Comparison of ENCODE assay signal across 8 mouse cellular contexts in the genomic region with DNA sequence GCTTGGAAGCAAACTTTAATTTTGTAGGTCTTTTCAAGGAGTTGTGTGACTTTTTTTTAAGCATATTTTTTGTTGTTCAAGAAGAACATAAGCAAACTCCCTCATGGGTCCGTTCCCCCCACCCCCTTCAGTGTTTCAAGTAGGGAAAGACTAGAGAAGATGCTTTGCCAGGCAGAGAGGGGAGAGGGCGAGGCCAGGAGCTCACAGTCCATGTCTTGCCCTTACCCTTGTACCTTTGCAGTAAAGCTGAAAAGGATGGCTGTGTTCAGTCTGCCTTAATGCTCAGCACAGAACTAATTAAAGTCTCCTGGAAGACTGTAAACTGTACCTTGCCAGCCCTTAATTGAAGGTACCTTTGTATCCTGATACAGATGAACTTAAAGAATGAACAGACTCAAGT. TPM values are rescaled to one million over a fixed set of nuclear protein-coding genes. Genes with fewer than 3 reads are reported as not detected.
A peak's percentile ranks its signal among the peaks of the same experiment; 100 is the strongest.
DNase-seq lines count a peak whose midpoint lies in the region; ATAC-seq and TF ChIP-seq lines count a peak whose summit lies in the region.

No protein-coding gene starts in this region.

- H3K4me3 ChIP-seq in layer of hippocampus, adult 2 months, result peak overlapping the region; percentile 98
- peak overlapping the region; percentile 95 for H3K4me3 ChIP-seq in embryonic facial prominence, embryonic 14.5 days (ENCODE audit: low read depth, low read length)
- H3K4me3 ChIP-seq in intestine, embryonic 16.5 days (ENCODE audit: low read length), result peak overlapping the region; percentile 35
- H3K4me3 ChIP-seq in myocyte, result peak overlapping the region; percentile 80

- peak overlapping the region; percentile 93 for H3K27ac ChIP-seq in layer of hippocampus, adult 2 months
- H3K27ac ChIP-seq in embryonic facial prominence, embryonic 14.5 days (replicated peaks; ENCODE audit: low read depth, low read length), result no peak overlapping the region
- H3K27ac ChIP-seq in intestine, embryonic 16.5 days (ENCODE audit: low read length), result peak overlapping the region; percentile 31; the same call in 1 of the 2 replicates

- ATAC-seq in embryonic facial prominence, embryonic 14.5 days (ENCODE audit: low read depth), result no peak
- no peak for ATAC-seq in intestine, embryonic 16.5 days

- H3K27me3 ChIP-seq in embryonic facial prominence, embryonic 14.5 days (replicated peaks; ENCODE audit: control insufficient read depth, insufficient read depth, low read length), result no peaks in the 10 kb centered on the region
- no peaks in the 10 kb centered on the region for H3K27me3 ChIP-seq in intestine, embryonic 16.5 days (replicated peaks; ENCODE audit: control insufficient read depth, insufficient read depth, low read length)
- H3K27me3 ChIP-seq in myocyte (ENCODE audit: control insufficient read depth, insufficient read depth, insufficient read length), result no peaks in the 10 kb centered on the region

- H3K9ac ChIP-seq in embryonic facial prominence, embryonic 14.5 days (ENCODE audit: low read depth, low read length), result peak overlapping the region; percentile 43; the same call in 1 of the 2 replicates
- peak overlapping the region; percentile 42 for H3K9ac ChIP-seq in intestine, embryonic 16.5 days (ENCODE audit: low read depth, low read length)

- H3K4me2 ChIP-seq in embryonic facial prominence, embryonic 14.5 days (ENCODE audit: low read depth, low read length), result peak overlapping the region; percentile 70
- H3K4me2 ChIP-seq in intestine, embryonic 16.5 days (ENCODE audit: low read depth, low read length), result peak overlapping the region; percentile 57
- peak overlapping the region; percentile 81 for H3K4me2 ChIP-seq in myocyte (ENCODE audit: low read depth)

- peaks cover 36% of the 10 kb centered on the region for H3K4me1 ChIP-seq in embryonic facial prominence, embryonic 14.5 days (ENCODE audit: control insufficient read depth, insufficient read depth, low read length)
- H3K4me1 ChIP-seq in intestine, embryonic 16.5 days (ENCODE audit: control insufficient read depth, insufficient read depth, low read length), result peaks cover 60% of the 10 kb centered on the region

- no peaks in the 10 kb centered on the region for H3K9me3 ChIP-seq in embryonic facial prominence, embryonic 14.5 days (ENCODE audit: control insufficient read depth, low read length)
- no peaks in the 10 kb centered on the region for H3K9me3 ChIP-seq in intestine, embryonic 16.5 days (ENCODE audit: control insufficient read depth, low read length)

- no peak for DNase-seq in layer of hippocampus, adult 2 months (ENCODE audit: low spot score in 2 of 2)
- DNase-seq in layer of hippocampus, postnatal 10 days (ENCODE audit: low spot score in 2 of 2), result no peak
- DNase-seq in embryonic facial prominence, embryonic 14.5 days (ENCODE audit: low spot score), result no peak
- no peak for DNase-seq in layer of hippocampus, adult 9-11 months
- DNase-seq in spleen, adult 12 weeks (ENCODE audit: low spot score), result no peak
- DNase-seq in layer of hippocampus, postnatal 14 days (ENCODE audit: low spot score in 2 of 2), result no peak

- no peak overlapping the region for H3ac ChIP-seq in myocyte (ENCODE audit: control insufficient read depth, insufficient read length)

- H3K36me3 ChIP-seq in embryonic facial prominence, embryonic 14.5 days (ENCODE audit: control insufficient read depth, insufficient read depth, low read length), result peaks cover 32% of the 10 kb centered on the region
- peaks cover 3% of the 10 kb centered on the region; the same call in 1 of the 2 replicates for H3K36me3 ChIP-seq in intestine, embryonic 16.5 days (ENCODE audit: control insufficient read depth, insufficient read depth, low read length)
- peaks cover 8% of the 10 kb centered on the region for H3K36me3 ChIP-seq in myocyte (ENCODE audit: control insufficient read depth, insufficient read depth)

- no peak for TF ChIP-seq POLR2A in myocyte (IDR thresholded peaks at IDR 0.05; ENCODE audit: insufficient read length, low read depth)

- 62% methylated on average over 2 of the region's 2 CpGs for WGBS in embryonic facial prominence, embryonic 14.5 days
- 46% methylated on average over 2 of the region's 2 CpGs for WGBS in intestine, embryonic 16.5 days

- TF ChIP-seq CTCF in layer of hippocampus, adult 2 months (conservative IDR thresholded peaks at IDR 0.05), result no peak

- H3K79me2 ChIP-seq in myocyte (ENCODE audit: control insufficient read depth, insufficient read depth), result peaks cover 64% of the 10 kb centered on the region

TF ChIP-seq in myocyte, 11 proteins besides CTCF, POLR2A, EP300 and RAD21:
- TF ChIP-seq MYOG (IDR thresholded peaks at IDR 0.05; ENCODE audit: control insufficient read depth in 1 of 3, insufficient read depth in 1 of 3, insufficient read length in 2 of 3, low read depth in 2 of 3), result no peak
- no peak for TF ChIP-seq POLR2AphosphoS2 (IDR thresholded peaks at IDR 0.05; ENCODE audit: insufficient read length, low read depth)
- no peak for TF ChIP-seq REST (IDR thresholded peaks at IDR 0.05; ENCODE audit: insufficient read depth, insufficient read length)
- TF ChIP-seq CEBPB (IDR thresholded peaks at IDR 0.05; ENCODE audit: insufficient read depth, poor library complexity, severe bottlenecking), result no peak
- no peak for TF ChIP-seq TCF12 (IDR thresholded peaks at IDR 0.05; ENCODE audit: insufficient read depth, poor library complexity, severe bottlenecking)
- no peak for TF ChIP-seq USF1 (IDR thresholded peaks at IDR 0.05; ENCODE audit: low read depth)
- no peak for TF ChIP-seq E2F4 (IDR thresholded peaks at IDR 0.05; ENCODE audit: insufficient read depth)
- TF ChIP-seq MAX (IDR thresholded peaks at IDR 0.05; ENCODE audit: low read depth), result no peak
- no peak for TF ChIP-seq SRF (IDR thresholded peaks at IDR 0.05; ENCODE audit: control insufficient read depth, insufficient read length, low read depth)
- TF ChIP-seq MYOD1 (IDR thresholded peaks at IDR 0.05; ENCODE audit: control insufficient read depth in 1 of 3, insufficient read length in 2 of 3, low read depth in 2 of 3), result no peak
- no peak for TF ChIP-seq TCF3 (IDR thresholded peaks at IDR 0.05; ENCODE audit: insufficient read length, low read depth)

RNA-seq across cellular contexts. Expression of gene Gna13, which starts 1.7 kb away (rescaled TPM):
- total RNA-seq in layer of hippocampus, adult 2 months (2021), result 10 to 100 TPM; 55.5 to 60.9 TPM
- 10 to 100 TPM; 58.9 to 61.5 TPM for total RNA-seq in layer of hippocampus, postnatal 10 days (2021)
- polyA plus RNA-seq in embryonic facial prominence, embryonic 14.5 days (2014; fragmentation: Nextera tagmentation; extraction: Ambion mirVana), result 23.4 and 24.5 TPM in 2 replicates
- polyA plus RNA-seq in intestine, embryonic 16.5 days (2015; fragmentation: Nextera tagmentation; extraction: Ambion mirVana), result 36.1 and 39.6 TPM in 2 replicates
- 24.1 TPM for polyA plus RNA-seq in myocyte (2012; fragmentation: generic; extraction: Trizol)
- 10 to 100 TPM; 57.0 to 60.3 TPM for total RNA-seq in layer of hippocampus, postnatal 14 days (2021)

RNA-seq across cellular contexts. Expression of gene 9930022D16Rik, which starts 49.4 kb away (rescaled TPM):
- total RNA-seq in layer of hippocampus, adult 2 months (2021), result not detected
- not detected for total RNA-seq in layer of hippocampus, postnatal 10 days (2021)
- polyA plus RNA-seq in embryonic facial prominence, embryonic 14.5 days (2014; fragmentation: Nextera tagmentation; extraction: Ambion mirVana), result 0.08 TPM in 1 of 2 replicates, not detected in the other
- not detected in 2 replicates for polyA plus RNA-seq in intestine, embryonic 16.5 days (2015; fragmentation: Nextera tagmentation; extraction: Ambion mirVana)
- not detected for polyA plus RNA-seq in myocyte (2012; fragmentation: generic; extraction: Trizol)
- not detected for total RNA-seq in layer of hippocampus, postnatal 14 days (2021)

Comparison
In these comparisons a context has a peak if more than half of its experiments do, and no peak if none do; other contexts are left out.
1. H3K4me3 ChIP-seq: peak in every context shown above with its lines; median percentile 98 in layer of hippocampus, adult 2 months; 95 in embryonic facial prominence, embryonic 14.5 days; 80 in myocyte; 35 in intestine, embryonic 16.5 days.